Mouse (Mus musculus): ENCODE measurements around the gene Olfr282.

The Olfr282 gene

GRCm38 (mm10) chr15:98474958-98475357, 43.9 kb downstream of the Olfr282 start:
- DNase-seq (ENCODE audit: low spot score in 2 of 2) = no peak

- DNase-seq (ENCODE audit: low spot score in 2 of 2) = peak in 1 of 2 experiments; percentile 54
Measured at GRCm38 (mm10) chr15:98475382-98475781, 44.4 kb downstream of the Olfr282 start.

GRCm38 (mm10) chr15:98476281-98476680, 45.3 kb downstream of the Olfr282 start:
- DNase-seq (ENCODE audit: low spot score in 2 of 2) = no peak

- no peak for DNase-seq (ENCODE audit: low spot score in 2 of 2)
Measured at GRCm38 (mm10) chr15:98479568-98480102, 48.6 kb downstream of the Olfr282 start.

GRCm38 (mm10) chr15:98482701-98483100, 51.7 kb downstream of the Olfr282 start, which contains the start of gene Lalba:
TSS of gene Lalba (minus strand) at chr15:98482721.
- no peak for DNase-seq (ENCODE audit: low spot score in 2 of 2)

GRCm38 (mm10) chr15:98483907-98484886, 53.2 kb downstream of the Olfr282 start:
- peak in 1 of 2 experiments; percentile 37 for DNase-seq (ENCODE audit: low spot score in 2 of 2)

- no peak for DNase-seq (ENCODE audit: low spot score in 2 of 2)
Measured at GRCm38 (mm10) chr15:98486433-98487021, 55.5 kb downstream of the Olfr282 start.

Data from natural killer cell, adult 2 months (primary cell).